Mouse (Mus musculus): ENCODE measurements around the gene Disc1. TPM values are rescaled to one million over a fixed set of nuclear protein-coding genes. Genes with fewer than 3 reads are reported as not detected.

The Disc1 gene
- polyA plus RNA-seq, 1 experiment from 2014 or later, result 1.6 TPM

GRCm38 (mm10) chr8:125043394-125043793 lies 10.6 kb upstream of the Disc1 start:
- Histone ChIP-seq H3K27ac (no peak overlapping the region), H3K9me3 (no peaks in the 10 kb centered on the region), H3K36me3 (no peaks in the 10 kb centered on the region), H3K4me2 (replicated peaks) (no peak overlapping the region), H3K4me3 (replicated peaks) (no peak overlapping the region), H3K9ac (no peak overlapping the region), H3K27me3 (replicated peaks) (no peaks in the 10 kb centered on the region), H3K4me1 (replicated peaks) (no peaks in the 10 kb centered on the region)
- 71% methylated on average over 7 of the region's 7 CpGs for WGBS
- no peak for ATAC-seq

GRCm38 (mm10) chr8:125043935-125044334 lies 10.1 kb upstream of the Disc1 start:
- no peak for ATAC-seq
- no peak overlapping the region for H3K27ac ChIP-seq
- H3K4me3 ChIP-seq (replicated peaks), result no peak overlapping the region

GRCm38 (mm10) chr8:125045760-125046159 lies 8.2 kb upstream of the Disc1 start:
- H3K9me3 ChIP-seq, result no peaks in the 10 kb centered on the region
- H3K9ac ChIP-seq, result no peak overlapping the region
- no peak overlapping the region for H3K4me3 ChIP-seq (replicated peaks)
- WGBS, result 86% methylated on average over 1 of the region's 1 CpGs
- no peak overlapping the region for H3K27ac ChIP-seq
- H3K36me3 ChIP-seq, result no peaks in the 10 kb centered on the region
- no peak for ATAC-seq
- no peaks in the 10 kb centered on the region for H3K27me3 ChIP-seq (replicated peaks)
- H3K4me2 ChIP-seq (replicated peaks), result no peak overlapping the region
- no peaks in the 10 kb centered on the region for H3K4me1 ChIP-seq (replicated peaks)

More at GRCm38 (mm10) chr8:125043935-125044334, 10.1 kb upstream of the Disc1 start:
- H3K9me3 ChIP-seq, result no peaks in the 10 kb centered on the region
- WGBS, result 28% methylated on average over 9 of the region's 9 CpGs
- H3K36me3 ChIP-seq, result no peaks in the 10 kb centered on the region
- H3K9ac ChIP-seq, result no peak overlapping the region
- H3K27me3 ChIP-seq (replicated peaks), result no peaks in the 10 kb centered on the region
- no peaks in the 10 kb centered on the region for H3K4me1 ChIP-seq (replicated peaks)
- no peak overlapping the region for H3K4me2 ChIP-seq (replicated peaks)

GRCm38 (mm10) chr8:125049051-125049750 lies 4.8 kb upstream of the Disc1 start:
- WGBS, result 57% methylated on average over 5 of the region's 5 CpGs
- H3K9me3 ChIP-seq, result no peaks in the 10 kb centered on the region
- H3K4me2 ChIP-seq (replicated peaks), result no peak overlapping the region
- H3K36me3 ChIP-seq, result no peaks in the 10 kb centered on the region
- no peak for ATAC-seq
- no peak overlapping the region for H3K9ac ChIP-seq
- H3K4me3 ChIP-seq (replicated peaks), result no peak overlapping the region
- H3K27ac ChIP-seq, result no peak overlapping the region
- H3K27me3 ChIP-seq (replicated peaks), result no peaks in the 10 kb centered on the region; the same call in 1 of the 2 replicates
- peaks cover 8% of the 10 kb centered on the region; the same call in 1 of the 2 replicates for H3K4me1 ChIP-seq (replicated peaks)

GRCm38 (mm10) chr8:125049826-125050225 lies 4.2 kb upstream of the Disc1 start:
- Histone ChIP-seq H3K4me2 (replicated peaks) (no peak overlapping the region), H3K4me1 (replicated peaks) (peaks cover 8% of the 10 kb centered on the region; the same call in 1 of the 2 replicates)
- no peak for ATAC-seq

GRCm38 (mm10) chr8:125052026-125052425 lies 2.0 kb upstream of the Disc1 start:
- Histone ChIP-seq H3K27me3 (replicated peaks) (peaks cover 10% of the 10 kb centered on the region), H3K4me2 (replicated peaks) (no peak overlapping the region), H3K4me1 (replicated peaks) (peaks cover 8% of the 10 kb centered on the region; the same call in 1 of the 2 replicates), H3K4me3 (replicated peaks) (no peak overlapping the region), H3K9me3 (no peaks in the 10 kb centered on the region), H3K36me3 (no peaks in the 10 kb centered on the region), H3K9ac (no peak overlapping the region), H3K27ac (no peak overlapping the region)
- 39% methylated on average over 2 of the region's 2 CpGs for WGBS
- ATAC-seq, result no peak

More at GRCm38 (mm10) chr8:125049826-125050225, 4.2 kb upstream of the Disc1 start:
- Histone ChIP-seq H3K36me3 (no peaks in the 10 kb centered on the region), H3K9me3 (no peaks in the 10 kb centered on the region), H3K27me3 (replicated peaks) (peaks cover under 1% of the 10 kb centered on the region), H3K4me3 (replicated peaks) (no peak overlapping the region), H3K9ac (no peak overlapping the region), H3K27ac (no peak overlapping the region)
- WGBS, result 51% methylated on average over 6 of the region's 6 CpGs

- Histone ChIP-seq H3K4me1 (replicated peaks) (peaks cover 8% of the 10 kb centered on the region; the same call in 1 of the 2 replicates), H3K27me3 (replicated peaks) (peaks cover 10% of the 10 kb centered on the region), H3K27ac (peak overlapping the region; percentile 59), H3K4me2 (replicated peaks) (peak overlapping the region; percentile 95), H3K9me3 (no peaks in the 10 kb centered on the region), H3K9ac (peak overlapping the region; percentile 73), H3K4me3 (replicated peaks) (peak overlapping the region; percentile 64), H3K36me3 (no peaks in the 10 kb centered on the region)
- WGBS, result under 1% methylated on average over 38 of the region's 38 CpGs
- peak; percentile 67 for ATAC-seq
Observed at GRCm38 (mm10) chr8:125054436-125054810, 428 bp downstream of the Disc1 start.

GRCm38 (mm10) chr8:125060904-125061303 lies 6.9 kb downstream of the Disc1 start:
- ATAC-seq, result no peak
- Histone ChIP-seq H3K36me3 (no peaks in the 10 kb centered on the region), H3K9ac (no peak overlapping the region), H3K4me3 (replicated peaks) (no peak overlapping the region), H3K27ac (no peak overlapping the region), H3K4me2 (replicated peaks) (no peak overlapping the region), H3K4me1 (replicated peaks) (no peaks in the 10 kb centered on the region), H3K27me3 (replicated peaks) (no peaks in the 10 kb centered on the region), H3K9me3 (no peaks in the 10 kb centered on the region)
- 76% methylated on average over 8 of the region's 8 CpGs for WGBS

- H3K9me3 ChIP-seq, result no peaks in the 10 kb centered on the region
- H3K36me3 ChIP-seq, result no peaks in the 10 kb centered on the region
- no peak overlapping the region for H3K4me2 ChIP-seq (replicated peaks)
- no peak overlapping the region for H3K9ac ChIP-seq
- no peaks in the 10 kb centered on the region for H3K4me1 ChIP-seq (replicated peaks)
- no peak for ATAC-seq
- no peaks in the 10 kb centered on the region for H3K27me3 ChIP-seq (replicated peaks)
- WGBS, result 75% methylated on average over 6 of the region's 6 CpGs
- H3K4me3 ChIP-seq (replicated peaks), result no peak overlapping the region
- H3K27ac ChIP-seq, result no peak overlapping the region
Observed at GRCm38 (mm10) chr8:125065596-125065995, 11.6 kb downstream of the Disc1 start.

GRCm38 (mm10) chr8:125066913-125067595 lies 13.1 kb downstream of the Disc1 start:
- H3K27me3 ChIP-seq (replicated peaks), result no peaks in the 10 kb centered on the region
- no peaks in the 10 kb centered on the region for H3K36me3 ChIP-seq
- H3K9ac ChIP-seq, result no peak overlapping the region
- no peaks in the 10 kb centered on the region for H3K4me1 ChIP-seq (replicated peaks)
- peak overlapping the region; percentile 52 for H3K27ac ChIP-seq
- H3K9me3 ChIP-seq, result no peaks in the 10 kb centered on the region
- peak overlapping the region; percentile 15; the same call in 1 of the 2 replicates for H3K4me2 ChIP-seq (replicated peaks)
- 36% methylated on average over 12 of the region's 12 CpGs for WGBS
- H3K4me3 ChIP-seq (replicated peaks), result no peak overlapping the region
- ATAC-seq, result peak; percentile 59

- no peaks in the 10 kb centered on the region for H3K4me1 ChIP-seq (replicated peaks)
- H3K9me3 ChIP-seq, result no peaks in the 10 kb centered on the region
- H3K4me3 ChIP-seq (replicated peaks), result no peak overlapping the region
- H3K27ac ChIP-seq, result peak overlapping the region; percentile 52
- H3K9ac ChIP-seq, result no peak overlapping the region
- no peaks in the 10 kb centered on the region for H3K36me3 ChIP-seq
- peak; percentile 51; the same call in 1 of the 2 replicates for ATAC-seq
- no peak overlapping the region for H3K4me2 ChIP-seq (replicated peaks)
- H3K27me3 ChIP-seq (replicated peaks), result no peaks in the 10 kb centered on the region
- WGBS, result 77% methylated on average over 9 of the region's 9 CpGs
Observed at GRCm38 (mm10) chr8:125067596-125067960, 13.6 kb downstream of the Disc1 start.

- H3K36me3 ChIP-seq, result no peaks in the 10 kb centered on the region
- H3K4me2 ChIP-seq (replicated peaks), result no peak overlapping the region
- H3K27me3 ChIP-seq (replicated peaks), result no peaks in the 10 kb centered on the region
- H3K9me3 ChIP-seq, result no peaks in the 10 kb centered on the region
- no peak overlapping the region for H3K4me3 ChIP-seq (replicated peaks)
- H3K9ac ChIP-seq, result no peak overlapping the region
- ATAC-seq, result no peak
- WGBS, result 81% methylated on average over 6 of the region's 6 CpGs
- no peaks in the 10 kb centered on the region for H3K4me1 ChIP-seq (replicated peaks)
- H3K27ac ChIP-seq, result 0 out of 2 replicates have a peak overlapping the region, but pooled peaks have one; percentile 52
Observed at GRCm38 (mm10) chr8:125068146-125068905, 14.3 kb downstream of the Disc1 start.

Measured in intestine, embryonic 15.5 days (tissue).